Mouse (Mus musculus) adrenal gland, adult 8-10 months (tissue): Measurements from ENCODE around the gene Rabep1. TPM values are rescaled to one million over a fixed set of nuclear protein-coding genes. Genes with fewer than 3 reads are reported as not detected.
"Not testable (repeated sequence)": the region's sequence is repeated elsewhere in the genome, so short reads cannot be mapped to it uniquely, and the experiment has no call there.

ENCODE experiments used
- DNase-seq: peaks from one replicate; pipeline ENCODE4 v3.0.0; 2022
- total RNA-seq, 4 experiments: library from RNA; stranded (reverse); gene quantifications; 2 replicates each; pipeline ENCODE4 v1.2.4; 2022

Rabep1 gene
- total RNA-seq, 4 experiments from 2014 or later, result 127 to 241 (median 172) TPM

DNA sequence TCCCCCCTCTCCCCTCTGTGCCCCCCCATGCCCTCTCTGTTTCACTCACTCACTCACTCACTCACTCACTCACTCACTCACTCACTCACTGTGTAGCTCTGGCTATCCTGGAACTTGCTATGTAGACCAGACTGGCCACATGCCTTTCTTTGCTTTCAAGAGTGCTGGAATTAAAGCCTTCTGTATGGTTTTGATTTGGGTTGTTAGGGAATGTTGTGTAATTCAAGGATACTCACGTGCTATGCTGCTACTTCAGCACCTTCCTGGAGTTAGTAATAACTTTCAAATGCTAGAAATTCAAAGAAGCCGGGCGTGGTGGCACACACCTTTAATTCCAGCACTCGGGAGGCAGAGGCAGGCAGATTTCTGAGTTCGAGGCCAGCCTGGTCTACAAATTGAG is 53.6 kb downstream of the Rabep1 start:
- not testable (repeated sequence) for DNase-seq

- DNase-seq, result no peak
These were observed 62.1 kb downstream of the Rabep1 start for GRCm38 (mm10) chr11:70906681-70907080.

- DNase-seq, result no peak
These were observed 66.7 kb downstream of the Rabep1 start for GRCm38 (mm10) chr11:70911323-70911722.

DNA sequence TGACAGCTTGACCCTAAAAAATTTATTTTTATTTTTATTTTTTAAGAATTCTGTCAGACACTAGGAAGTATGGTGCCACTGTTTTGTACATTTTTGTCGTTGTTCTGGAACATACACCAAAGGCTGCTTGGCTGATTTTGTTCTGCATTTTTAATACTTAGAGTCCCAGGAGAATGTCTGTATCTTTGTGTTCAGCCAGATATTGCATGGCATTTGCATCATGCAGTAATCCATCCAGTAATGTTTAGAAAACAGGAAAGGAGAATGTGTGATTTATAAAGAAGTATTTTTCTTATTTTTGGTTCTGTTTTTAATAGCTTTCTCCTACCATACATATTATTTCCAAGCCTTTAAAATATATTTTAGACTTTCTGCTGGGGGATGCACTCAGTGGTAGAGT is 67.3 kb downstream of the Rabep1 start:
- no peak for DNase-seq

DNA sequence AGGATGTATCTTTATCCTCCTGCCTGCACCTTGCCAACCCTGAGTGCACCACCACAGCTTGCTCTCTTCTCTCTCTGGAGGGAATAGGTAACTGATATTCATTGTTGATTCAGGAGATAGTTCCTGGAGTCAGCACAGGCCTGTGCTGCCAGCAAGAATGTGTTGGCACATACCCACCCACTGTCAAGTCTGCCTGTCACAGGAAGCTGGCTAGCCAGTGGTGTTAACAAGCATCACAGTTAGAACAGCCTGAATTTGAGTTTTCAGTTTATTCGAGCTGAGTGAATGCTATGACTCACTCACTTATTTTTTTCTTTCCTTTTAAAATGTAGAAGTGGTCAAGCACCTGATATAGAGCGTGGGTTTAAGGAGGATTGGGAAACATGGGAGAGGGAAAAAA is 73.3 kb downstream of the Rabep1 start:
- DNase-seq, result no peak

DNA sequence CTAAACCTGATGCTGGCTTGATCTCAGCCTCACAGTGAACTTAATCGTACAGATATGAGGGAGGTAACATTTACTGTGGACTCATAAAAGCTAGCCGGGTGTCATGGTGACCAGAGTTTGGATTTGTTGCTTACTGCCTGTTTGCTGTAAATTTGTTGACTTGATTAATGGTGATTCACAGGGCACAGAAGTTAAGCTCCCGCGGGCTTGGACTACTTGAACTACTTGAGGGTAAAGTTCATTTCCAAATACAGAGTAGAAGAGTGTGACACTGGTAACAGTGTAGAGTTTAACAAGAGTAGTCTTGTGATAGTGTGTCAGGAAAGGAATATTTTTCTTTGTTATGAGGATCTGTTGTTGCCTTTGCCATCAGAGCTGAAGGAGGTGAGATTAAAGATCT is 74.9 kb downstream of the Rabep1 start:
- no peak for DNase-seq

DNA sequence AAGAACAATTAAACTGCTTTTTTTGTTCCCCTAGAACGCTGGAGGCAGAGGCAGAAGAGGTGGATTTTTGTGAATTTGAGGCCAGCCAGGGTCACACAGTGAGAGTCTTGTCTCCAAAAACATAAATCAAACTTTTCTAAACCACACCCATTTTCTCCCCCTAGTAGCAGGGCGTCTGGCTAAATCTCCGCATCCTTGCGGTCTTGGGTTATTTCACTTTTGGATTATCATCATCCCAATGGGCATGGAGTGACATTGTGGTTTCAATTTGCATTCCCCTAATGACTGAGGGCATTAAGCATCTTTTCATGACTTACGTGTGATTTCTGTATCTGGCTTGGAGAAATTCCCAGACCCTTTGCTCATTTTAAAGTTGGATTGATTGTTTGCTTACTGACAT is 86.9 kb downstream of the Rabep1 start:
- no peak for DNase-seq

GRCm38 (mm10) chr11:70935316-70935715 is 90.7 kb downstream of the Rabep1 start:
- no peak for DNase-seq

GRCm38 (mm10) chr11:70942596-70942995 is 98.0 kb downstream of the Rabep1 start:
- no peak for DNase-seq

GRCm38 (mm10) chr11:70943651-70944050 is 99.1 kb downstream of the Rabep1 start:
- DNase-seq, result no peak

DNA sequence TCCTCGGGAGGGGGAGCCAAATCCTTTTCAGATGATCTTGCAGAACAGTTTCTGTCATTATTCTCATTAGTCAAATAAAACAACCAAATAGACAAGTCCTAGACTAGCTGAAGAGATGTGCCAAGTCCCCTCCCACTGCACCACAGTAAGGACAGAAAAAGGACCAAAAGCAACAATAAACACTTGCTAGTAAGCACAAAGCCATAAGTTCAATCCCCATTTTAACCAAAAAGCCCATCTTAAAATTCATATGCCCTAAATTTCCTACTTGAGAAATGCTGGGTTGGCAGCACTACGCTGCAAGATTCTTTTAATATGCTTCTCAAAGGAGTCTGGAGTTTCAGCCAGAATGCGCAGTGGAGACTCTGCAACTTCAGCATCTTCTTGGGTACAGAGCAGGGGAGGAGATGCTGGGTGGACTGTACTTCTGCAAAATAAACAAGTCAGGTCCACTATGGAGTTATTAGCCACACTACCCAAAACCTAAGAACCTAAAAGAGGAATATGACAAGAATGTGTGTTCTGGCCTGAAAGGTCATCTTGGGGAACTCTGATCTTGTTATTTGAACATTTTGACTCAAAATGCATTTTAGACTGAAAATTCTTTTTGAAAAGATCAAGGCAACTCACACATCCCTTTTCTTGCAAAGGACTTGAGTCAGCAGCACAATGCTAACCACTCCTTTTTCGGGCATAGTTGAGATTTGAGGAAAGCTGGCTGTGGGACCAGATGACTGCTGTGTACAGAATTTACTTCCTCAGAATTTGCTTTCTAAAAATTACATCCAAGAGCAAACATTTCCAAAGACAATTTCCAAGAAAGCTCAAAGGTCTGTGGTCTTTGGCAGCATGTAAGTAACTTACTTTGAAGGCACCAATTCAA is 100.6 kb downstream of the Rabep1 start:
- no peak for DNase-seq

- no peak for DNase-seq
These were observed 110.1 kb downstream of the Rabep1 start for GRCm38 (mm10) chr11:70954711-70955110.

GRCm38 (mm10) chr11:70960786-70961554 is 116.4 kb downstream of the Rabep1 start:
- no peak for DNase-seq

DNA sequence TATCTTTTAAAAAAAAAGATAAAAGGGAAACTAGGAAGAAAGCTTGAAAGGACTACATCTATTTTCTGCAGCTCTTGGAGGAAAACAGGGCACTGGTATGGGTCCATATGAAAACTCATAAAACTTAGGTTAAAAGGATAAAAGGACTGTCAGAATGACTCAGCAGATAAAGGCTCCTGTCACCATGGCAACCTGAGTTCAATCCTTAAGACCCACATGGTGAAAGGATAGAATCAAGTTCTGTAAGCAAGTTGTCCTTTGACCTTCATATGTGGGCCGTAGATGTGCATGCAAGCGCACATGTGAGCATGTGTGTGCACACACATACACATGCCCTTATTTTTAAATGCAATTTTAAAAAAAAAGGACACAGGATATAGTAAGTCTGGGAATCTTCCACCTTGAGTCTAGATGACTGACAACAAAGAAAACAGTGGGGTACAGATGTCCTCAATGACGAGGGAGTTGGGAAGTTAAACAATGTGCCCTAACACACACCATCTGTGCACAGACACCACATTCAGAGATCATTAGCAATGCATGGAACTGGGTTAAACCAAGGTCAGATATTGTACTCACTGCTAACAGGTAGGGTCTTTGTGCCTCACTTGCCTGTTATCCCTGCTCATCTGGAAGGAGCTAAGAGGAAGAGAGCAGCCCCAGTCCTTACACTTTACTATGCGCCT is 119.8 kb downstream of the Rabep1 start:
- DNase-seq, result no peak

GRCm38 (mm10) chr11:70969271-70969794 is 124.8 kb downstream of the Rabep1 start:
- no peak for DNase-seq

DNA sequence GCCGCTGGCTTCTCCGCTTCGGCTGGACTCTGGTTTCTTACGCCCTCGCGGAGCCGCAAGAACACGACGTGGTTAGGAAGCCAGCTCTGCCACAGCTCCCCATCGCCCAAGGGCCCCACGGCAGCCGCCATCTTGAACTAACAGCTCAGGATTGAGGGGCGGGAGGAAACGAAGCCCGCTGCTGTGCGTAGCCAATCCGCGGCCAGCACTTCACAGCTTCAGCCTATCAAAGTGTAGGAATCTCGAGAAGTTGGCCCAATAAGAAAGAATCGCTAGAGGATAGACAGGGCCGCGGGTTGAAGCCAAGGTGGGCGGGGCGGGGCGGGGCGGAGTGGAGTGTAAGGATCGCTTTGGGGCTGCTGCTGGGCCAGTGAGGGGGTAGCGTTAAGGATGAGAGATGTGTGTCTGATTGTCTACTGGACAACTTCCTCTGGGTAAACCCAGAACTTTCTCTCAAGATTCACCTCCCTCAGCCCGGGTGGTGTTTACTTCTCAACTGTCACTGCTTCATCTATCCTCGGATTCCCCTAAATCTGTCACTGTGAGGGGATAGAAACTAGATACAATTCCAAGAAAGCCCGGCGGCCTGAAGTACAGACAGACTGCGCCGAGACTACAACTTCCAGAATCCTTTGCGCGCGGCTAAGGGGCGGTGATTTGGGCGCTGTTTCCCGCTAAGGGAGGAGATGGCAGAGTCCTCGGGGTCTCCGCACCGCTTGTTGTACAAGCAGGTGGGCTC is 125.4 kb downstream of the Rabep1 start, which contains the start of the genes Nup88 and Rpain:
Gene Nup88 (minus strand): TSS at position 153 of the 739 bp plus-strand sequence.
Gene Rpain (plus strand): TSS at position 393 of the 739 bp plus-strand sequence.
- DNase-seq, result peak; percentile 91

DNA sequence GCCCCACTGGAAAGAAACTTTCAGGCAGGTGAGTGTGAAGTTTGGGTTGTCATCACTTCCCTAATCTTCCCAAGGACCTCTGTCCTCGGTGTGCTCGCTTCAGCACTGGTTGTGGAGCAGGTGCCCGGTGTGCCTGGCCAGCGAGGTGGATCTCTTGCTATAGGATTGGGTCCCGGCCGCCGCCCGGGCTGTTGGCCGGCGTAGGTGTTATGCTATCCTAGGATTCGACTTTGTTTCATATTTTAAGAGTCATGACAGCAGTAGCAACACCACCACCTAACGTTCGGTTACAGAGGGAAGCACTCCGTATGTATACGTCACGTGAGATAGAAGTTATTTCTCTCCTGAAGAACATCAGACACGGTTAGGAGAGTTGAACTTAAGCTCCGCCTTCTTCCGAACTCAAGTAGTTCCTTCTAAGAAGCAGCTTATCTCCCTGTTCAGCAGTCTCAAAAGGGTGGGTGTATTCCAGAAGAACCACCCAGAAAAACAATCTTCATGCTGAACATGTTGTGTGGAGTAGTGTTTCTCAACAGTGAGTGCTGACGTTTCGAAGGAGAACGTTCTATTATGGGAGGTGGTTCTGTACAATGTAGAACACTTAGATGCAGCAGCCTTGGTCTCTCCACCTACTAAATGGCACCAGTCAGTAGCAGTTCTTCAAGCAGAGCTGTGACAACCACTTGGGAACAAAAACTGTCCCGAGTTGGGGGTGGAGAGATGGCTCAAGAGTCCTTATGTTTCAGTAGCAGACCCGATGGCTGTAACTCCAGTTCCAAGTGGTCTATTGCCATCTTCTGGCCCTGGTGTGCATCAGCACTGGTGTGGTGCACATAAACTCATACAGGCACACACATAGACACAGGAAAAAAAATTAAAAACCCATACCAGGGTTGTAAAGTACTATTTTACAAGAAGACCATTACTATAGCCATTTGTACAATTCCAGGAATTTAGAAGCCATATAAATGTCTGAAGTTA is 126.3 kb downstream of the Rabep1 start:
- no peak for DNase-seq

DNA sequence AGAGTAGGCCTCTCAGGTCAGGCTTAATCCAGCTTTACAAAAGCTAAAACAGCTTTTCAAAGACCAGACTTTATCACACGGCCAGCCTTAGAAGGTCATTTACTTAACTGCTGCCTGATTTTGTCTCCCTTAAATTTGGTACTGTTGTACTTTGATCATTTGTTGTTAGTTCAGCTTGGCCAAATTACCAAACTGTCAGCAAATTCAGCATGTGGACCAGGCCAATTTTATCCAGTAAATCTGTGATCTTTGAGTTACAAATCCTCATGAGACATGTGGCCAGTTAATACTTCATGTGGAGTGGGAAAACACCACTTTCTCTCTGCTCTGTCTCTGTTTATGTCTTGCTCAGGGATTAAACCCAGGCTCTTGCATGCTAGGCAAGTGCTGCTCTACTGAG is 128.0 kb downstream of the Rabep1 start:
- no peak for DNase-seq

DNA sequence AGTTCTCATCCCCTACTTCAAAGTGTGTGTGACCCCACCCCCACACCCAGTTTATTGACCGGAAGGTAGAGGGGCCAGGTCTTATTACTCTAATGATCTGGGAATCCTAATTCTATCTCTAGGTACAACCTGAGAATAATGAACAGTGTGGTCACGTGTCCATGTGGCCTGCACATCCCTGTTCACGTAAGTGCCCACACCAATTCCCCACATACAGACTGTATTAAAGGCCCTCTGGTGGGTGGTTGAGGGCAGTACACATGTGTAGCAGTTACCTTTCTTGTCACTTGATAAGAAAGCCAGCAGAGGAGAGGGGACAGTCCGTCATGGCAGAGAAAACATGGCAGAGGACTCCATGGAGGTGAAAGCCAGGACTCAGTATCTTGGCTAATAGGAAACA is 129.4 kb downstream of the Rabep1 start:
- no peak for DNase-seq

GRCm38 (mm10) chr11:70975193-70975592 is 130.6 kb downstream of the Rabep1 start:
- no peak for DNase-seq

DNA sequence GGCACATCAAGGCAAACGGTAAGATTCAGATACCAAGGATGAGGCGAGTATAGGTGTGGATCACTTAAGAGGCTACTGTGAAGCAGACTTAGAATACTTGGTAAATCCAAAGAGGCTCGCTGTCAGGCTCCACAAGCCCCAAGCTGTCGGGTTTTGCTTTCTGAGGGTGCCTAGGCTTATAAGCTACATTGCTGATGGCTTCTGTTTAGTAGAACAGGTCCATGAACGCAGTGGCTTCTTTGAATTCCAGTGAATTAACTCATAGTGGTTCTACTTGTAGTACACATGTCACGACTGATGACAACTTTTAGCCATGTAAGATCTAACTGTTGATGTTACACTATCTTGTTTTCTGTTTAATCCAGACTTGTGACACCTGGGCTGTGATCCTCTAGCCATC is 132.7 kb downstream of the Rabep1 start:
- no peak for DNase-seq
